Mouse (Mus musculus) stomach, embryonic 16.5 days (tissue): ENCODE data around the gene Gm44502. TPM values are rescaled to one million over a fixed set of nuclear protein-coding genes. Genes with fewer than 3 reads are reported as not detected.

ENCODE experiments used
- ATAC-seq: fragments of 200-750 bp; cut with Nextera tagmentation; 2 replicates; pipeline ENCODE4 v1.8.0; 2017; ENCODE audit warnings: moderate number of reproducible peaks, moderate TSS enrichment; ENCODE audit not compliant: insufficient read depth, low FRiP score
- H3K27ac ChIP-seq: fragments of 300-500 bp; sonication (generic); 2 replicates; pipeline ENCODE4 v1.5.1; 2014; ENCODE audit warnings: low read length
- H3K27me3 ChIP-seq: fragments of 300-500 bp; sonication (generic); 2 replicates; pipeline ENCODE4 v1.6.1; 2014; ENCODE audit warnings: low read length, control low read depth, mixed read lengths; ENCODE audit not compliant: control insufficient read depth, insufficient read depth
- H3K36me3 ChIP-seq: fragments of 300-500 bp; sonication (generic); 2 replicates; pipeline ENCODE4 v1.6.1; 2014; ENCODE audit warnings: low read length; ENCODE audit not compliant: control insufficient read depth, insufficient read depth
- H3K4me1 ChIP-seq: fragments of 300-500 bp; sonication (generic); 2 replicates; pipeline ENCODE4 v1.6.1; 2014; ENCODE audit warnings: low read length, control low read depth, mixed read lengths; ENCODE audit not compliant: control insufficient read depth, insufficient read depth
- H3K4me2 ChIP-seq: fragments of 300-500 bp; sonication (generic); 2 replicates; pipeline ENCODE4 v1.6.1; 2014; ENCODE audit warnings: low read depth, low read length, mixed read lengths
- H3K4me3 ChIP-seq: fragments of 300-500 bp; sonication (generic); replicated peaks from 2 replicates; pipeline ENCODE4 v1.5.1; 2014; ENCODE audit warnings: mild to moderate bottlenecking, low read length
- H3K9ac ChIP-seq: fragments of 300-500 bp; sonication (generic); 2 replicates; pipeline ENCODE4 v1.6.1; 2014; ENCODE audit warnings: low read length
- H3K9me3 ChIP-seq: fragments of 300-500 bp; sonication (generic); replicated peaks from 2 replicates; pipeline ENCODE4 v1.6.1; 2016; ENCODE audit warnings: low read length, control low read depth; ENCODE audit not compliant: control insufficient read depth
- WGBS: fragments of 180-500 bp; shearing (Covaris S2); extraction: QIAGEN DNeasy Blood & Tissue Kit; methylation state at CpG from one replicate; pipeline ENCODE4 v1.1.7; 2014; 5-methylcytosine and 5-hydroxymethylcytosine counted together
- polyA plus RNA-seq: library from polyadenylated mRNA; unstranded; fragments of >200 nt; fragmentation: Nextera tagmentation; extraction: Ambion mirVana; gene quantifications from 2 replicates; pipeline ENCODE4 v1.2.1, GENCODE M21; 2015

The Gm44502 gene
- polyA plus RNA-seq, 1 experiment from 2014 or later: not detected

DNA sequence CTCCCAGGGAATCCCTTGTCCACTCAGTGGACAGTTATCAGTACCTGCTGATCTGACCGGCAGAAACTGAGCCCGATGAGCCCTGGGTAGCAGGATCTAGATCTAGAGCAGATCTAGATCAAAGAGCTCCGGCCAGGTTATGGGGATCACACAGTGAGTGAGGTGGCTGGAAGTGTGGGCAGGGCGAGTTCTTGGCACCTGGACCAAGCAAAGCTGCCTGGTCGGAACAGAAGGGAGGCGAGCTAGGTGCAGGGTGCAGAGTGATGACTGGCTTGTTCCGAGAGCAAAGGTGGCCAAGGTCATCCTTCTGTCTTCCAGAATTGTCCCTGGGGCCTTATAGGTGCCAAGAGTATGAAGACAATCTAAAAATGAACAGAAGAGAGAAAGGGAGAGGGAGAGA is 30.3 kb upstream of the Gm44502 start:
- WGBS: 82% methylated on average over 7 of the region's 7 CpGs
- ATAC-seq: no peak

DNA sequence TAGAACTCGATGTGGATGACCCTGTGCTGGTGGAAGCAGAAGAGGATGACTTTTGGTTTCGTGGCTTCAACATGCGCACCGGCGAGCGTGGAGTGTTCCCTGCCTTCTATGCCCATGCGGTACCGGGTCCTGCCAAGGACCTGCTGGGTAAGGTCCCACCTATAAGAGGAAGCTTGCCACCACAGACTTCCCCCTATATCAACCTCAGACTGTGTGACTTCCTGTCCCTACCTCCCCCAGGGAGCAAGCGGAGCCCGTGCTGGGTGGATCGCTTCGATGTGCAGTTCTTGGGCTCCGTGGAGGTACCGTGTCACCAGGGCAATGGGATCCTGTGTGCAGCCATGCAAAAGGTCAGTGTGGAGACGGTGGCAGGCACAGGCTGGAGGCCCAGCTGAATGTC is 29.4 kb upstream of the Gm44502 start:
- Histone ChIP-seq H3K4me2 (no peak overlapping the region), H3K9ac (no peak overlapping the region), H3K4me3 (no peak overlapping the region), H3K27ac (no peak overlapping the region), H3K4me1 (no peaks in the 10 kb centered on the region; the same call in 1 of the 2 replicates), H3K9me3 (no peaks in the 10 kb centered on the region), H3K36me3 (no peaks in the 10 kb centered on the region), H3K27me3 (peaks cover 6% of the 10 kb centered on the region)
- no peak for ATAC-seq
- 87% methylated on average over 15 of the region's 15 CpGs for WGBS

More for the DNA sequence above, 30.3 kb upstream of the Gm44502 start:
- Histone ChIP-seq H3K27me3 (no peaks in the 10 kb centered on the region; the same call in 1 of the 2 replicates), H3K4me2 (no peak overlapping the region), H3K4me1 (no peaks in the 10 kb centered on the region), H3K9me3 (no peaks in the 10 kb centered on the region), H3K36me3 (no peaks in the 10 kb centered on the region), H3K27ac (no peak overlapping the region), H3K4me3 (no peak overlapping the region), H3K9ac (no peak overlapping the region)

DNA sequence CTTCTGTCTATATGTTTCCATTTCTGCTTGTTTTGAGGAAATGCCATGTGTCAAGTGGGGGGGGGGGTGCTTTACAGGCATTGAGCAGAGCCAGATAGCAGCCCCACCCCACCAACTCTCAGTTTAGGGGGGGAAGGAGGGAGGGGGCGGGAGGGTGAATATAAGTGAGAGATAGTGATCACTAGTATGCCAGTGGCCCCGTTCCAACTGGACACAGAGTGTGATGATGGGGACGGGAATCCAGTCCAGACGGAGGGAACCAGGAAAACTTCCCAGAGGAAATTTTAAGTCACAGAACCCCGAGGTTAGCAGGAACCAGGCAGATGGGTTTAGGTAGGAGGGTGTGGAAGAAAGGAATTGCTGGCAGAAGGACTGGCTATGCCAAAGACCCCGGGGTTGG is 26.1 kb upstream of the Gm44502 start:
- no peaks in the 10 kb centered on the region; the same call in 1 of the 2 replicates for H3K4me1 ChIP-seq
- no peaks in the 10 kb centered on the region for H3K9me3 ChIP-seq
- no peak overlapping the region for H3K9ac ChIP-seq
- no peaks in the 10 kb centered on the region for H3K36me3 ChIP-seq
- 72% methylated on average over 6 of the region's 6 CpGs for WGBS
- H3K27me3 ChIP-seq: peaks cover 11% of the 10 kb centered on the region
- no peak overlapping the region for H3K27ac ChIP-seq
- no peak for ATAC-seq
- H3K4me3 ChIP-seq: no peak overlapping the region
- H3K4me2 ChIP-seq: no peak overlapping the region

DNA sequence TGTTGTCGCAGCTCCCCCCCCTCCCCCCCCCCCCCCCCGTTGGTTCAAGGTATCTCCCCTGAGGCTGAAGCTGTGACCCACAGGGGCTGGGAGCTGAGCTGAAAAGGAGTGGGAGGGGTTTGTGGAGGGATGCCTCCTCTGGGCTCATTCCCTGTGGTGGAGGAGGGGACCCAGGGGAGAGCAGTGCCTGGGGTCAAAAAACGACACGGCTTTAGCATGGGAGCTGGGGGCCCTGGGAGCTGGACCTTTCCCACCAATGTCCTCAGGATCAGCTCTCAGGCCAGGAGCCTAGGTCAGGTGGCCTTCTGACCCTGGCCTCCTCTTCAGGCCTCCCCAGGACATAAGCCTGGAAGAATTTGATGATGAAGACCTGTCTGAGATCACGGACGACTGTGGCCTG is 25.4 kb upstream of the Gm44502 start:
- no peak overlapping the region for H3K4me2 ChIP-seq
- no peak for ATAC-seq

DNA sequence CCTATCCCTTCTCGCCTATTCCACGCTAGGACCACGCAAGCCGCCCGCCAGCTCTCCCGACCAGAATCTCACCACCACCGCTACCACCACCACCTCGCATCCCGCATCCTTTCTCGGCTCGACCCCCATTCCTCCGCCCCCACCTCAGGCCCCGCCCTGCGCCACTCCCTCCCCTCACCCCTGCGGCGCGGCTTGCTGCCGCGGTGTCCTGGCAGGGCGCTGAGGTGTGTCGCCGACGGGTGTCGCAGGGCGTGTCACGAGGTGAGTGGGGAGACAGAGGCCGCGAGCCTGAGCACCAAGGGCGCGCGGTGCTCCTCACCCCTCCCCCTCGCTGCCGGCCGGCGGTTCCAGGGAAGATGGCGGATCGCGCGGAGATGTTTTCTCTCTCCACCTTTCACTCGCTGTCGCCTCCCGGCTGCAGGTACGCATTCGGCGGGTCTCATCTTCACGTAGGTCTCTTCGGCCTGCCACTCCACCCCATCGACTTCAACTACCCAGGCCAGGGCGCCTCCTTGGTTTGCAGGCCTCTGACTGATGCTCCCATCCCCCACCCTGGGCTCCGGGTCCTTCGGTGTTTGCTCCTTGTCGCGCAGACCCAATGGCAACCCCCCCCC is 24.5 kb upstream of the Gm44502 start, which contains the start of gene Mapk8ip2:
TSS of gene Mapk8ip2 (plus strand) at position 49 of the 614 bp plus-strand sequence.
- H3K27ac ChIP-seq: no peak within 1 kb of the TSS
- H3K4me2 ChIP-seq: peak within 1 kb of the TSS; percentile 79
- 0 out of 2 replicates have a peak, but pooled peaks have one; percentile 15 for ATAC-seq
- H3K4me3 ChIP-seq: peak within 1 kb of the TSS; percentile 45
- H3K9me3 ChIP-seq: no peaks in the 10 kb centered on the region
- H3K36me3 ChIP-seq: no peaks in the 10 kb centered on the region
- H3K4me1 ChIP-seq: no peaks in the 10 kb centered on the region; the same call in 1 of the 2 replicates
- H3K9ac ChIP-seq: peak within 1 kb of the TSS; percentile 43
- 2% methylated on average over 51 of the region's 53 CpGs for WGBS
- peaks cover 11% of the 10 kb centered on the region for H3K27me3 ChIP-seq

More for the DNA sequence above, 25.4 kb upstream of the Gm44502 start:
- 31% methylated on average over 5 of the region's 6 CpGs for WGBS
- no peaks in the 10 kb centered on the region for H3K36me3 ChIP-seq
- H3K4me1 ChIP-seq: no peaks in the 10 kb centered on the region; the same call in 1 of the 2 replicates
- H3K27ac ChIP-seq: no peak overlapping the region
- no peak overlapping the region for H3K9ac ChIP-seq
- peaks cover 11% of the 10 kb centered on the region for H3K27me3 ChIP-seq
- H3K9me3 ChIP-seq: no peaks in the 10 kb centered on the region
- 0 out of 2 replicates have a peak overlapping the region, but pooled peaks have one; percentile 45 for H3K4me3 ChIP-seq

DNA sequence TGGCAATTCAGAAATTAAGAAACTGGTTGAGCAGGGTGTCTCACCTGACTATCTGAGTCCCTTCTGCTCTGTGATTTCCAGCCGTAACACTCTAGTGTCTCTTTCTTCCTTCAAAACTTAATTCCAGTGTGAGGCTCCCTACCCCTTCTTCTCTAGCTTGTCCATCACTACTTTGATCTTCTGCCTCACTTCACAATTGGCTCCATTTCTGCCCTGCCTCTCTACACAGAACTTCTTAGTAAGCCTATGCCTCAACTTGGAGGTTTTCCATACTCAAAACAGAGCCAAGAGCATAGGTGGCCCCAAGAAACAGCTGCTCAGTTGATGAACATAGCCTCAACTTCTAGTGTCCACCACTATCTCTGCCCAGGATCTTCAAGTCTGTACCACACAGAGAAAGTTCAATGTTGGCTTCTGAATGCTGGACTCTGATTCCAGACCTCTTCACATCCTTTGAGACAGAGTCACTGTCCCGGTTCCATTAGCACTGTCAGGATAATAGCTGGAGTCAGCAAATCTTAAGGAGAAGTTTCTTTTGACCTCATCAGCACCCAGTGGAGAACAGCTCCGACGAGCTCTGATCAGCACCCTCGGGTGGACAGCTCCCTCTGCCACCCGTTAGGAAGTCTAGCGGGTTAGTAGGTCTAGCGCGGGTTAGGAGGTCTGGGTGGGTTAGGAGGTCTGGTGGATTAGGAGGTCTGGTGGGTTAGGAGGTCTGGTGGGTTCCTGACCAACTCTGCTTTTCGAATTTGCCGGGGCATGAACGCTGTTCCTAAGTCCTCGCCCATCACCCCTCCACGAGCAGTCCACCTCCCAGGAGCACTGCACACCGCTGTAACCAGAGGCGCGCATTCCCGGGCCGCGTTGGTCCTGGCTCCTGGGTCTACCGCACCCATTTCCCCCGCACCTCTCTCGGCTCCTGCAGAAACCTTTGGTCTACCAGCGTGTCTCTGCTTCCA is 23.7 kb upstream of the Gm44502 start:
- H3K9me3 ChIP-seq: no peaks in the 10 kb centered on the region
- H3K27ac ChIP-seq: no peak overlapping the region
- ATAC-seq: peak; percentile 70; the same call in 1 of the 2 replicates
- no peak overlapping the region for H3K9ac ChIP-seq
- no peaks in the 10 kb centered on the region for H3K36me3 ChIP-seq
- H3K27me3 ChIP-seq: peaks cover 11% of the 10 kb centered on the region
- no peaks in the 10 kb centered on the region; the same call in 1 of the 2 replicates for H3K4me1 ChIP-seq
- H3K4me3 ChIP-seq: peak overlapping the region; percentile 45
- peak overlapping the region; percentile 79 for H3K4me2 ChIP-seq
- 6% methylated on average over 24 of the region's 24 CpGs for WGBS

DNA sequence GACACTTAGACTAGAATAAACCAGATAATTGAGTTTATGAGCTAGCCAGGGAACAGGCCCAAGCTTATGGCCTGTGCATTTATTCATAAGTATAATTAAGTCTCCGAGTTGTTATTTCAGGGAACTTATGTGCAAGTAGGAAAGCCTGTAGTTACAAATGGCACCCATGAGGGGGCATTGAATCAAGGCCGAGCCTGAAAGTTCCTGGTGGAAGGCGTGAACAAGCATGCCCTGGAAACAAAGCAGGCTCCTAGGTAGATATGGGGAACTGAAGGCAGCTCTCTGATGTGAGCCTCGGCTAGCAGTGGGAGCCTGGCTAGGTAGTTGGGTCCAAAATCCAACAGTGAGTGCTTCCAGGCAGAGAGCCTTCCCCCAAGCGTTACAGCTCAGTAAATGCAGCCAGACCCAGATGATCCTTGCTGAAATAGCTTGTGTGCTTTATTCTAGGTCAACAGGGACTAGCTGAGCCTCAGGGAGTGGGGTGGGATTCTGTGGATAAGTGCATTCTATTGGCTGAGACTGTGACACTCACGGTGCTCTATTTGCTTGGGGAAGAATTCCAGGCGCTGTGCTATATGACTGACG is 13.1 kb upstream of the Gm44502 start:
- no peaks in the 10 kb centered on the region for H3K4me1 ChIP-seq
- H3K36me3 ChIP-seq: no peaks in the 10 kb centered on the region
- no peak overlapping the region for H3K9ac ChIP-seq
- no peak overlapping the region for H3K4me2 ChIP-seq
- H3K27me3 ChIP-seq: no peaks in the 10 kb centered on the region
- 35% methylated on average over 8 of the region's 8 CpGs for WGBS
- no peak for ATAC-seq
- no peak overlapping the region for H3K27ac ChIP-seq
- H3K9me3 ChIP-seq: no peaks in the 10 kb centered on the region
- no peak overlapping the region for H3K4me3 ChIP-seq

DNA sequence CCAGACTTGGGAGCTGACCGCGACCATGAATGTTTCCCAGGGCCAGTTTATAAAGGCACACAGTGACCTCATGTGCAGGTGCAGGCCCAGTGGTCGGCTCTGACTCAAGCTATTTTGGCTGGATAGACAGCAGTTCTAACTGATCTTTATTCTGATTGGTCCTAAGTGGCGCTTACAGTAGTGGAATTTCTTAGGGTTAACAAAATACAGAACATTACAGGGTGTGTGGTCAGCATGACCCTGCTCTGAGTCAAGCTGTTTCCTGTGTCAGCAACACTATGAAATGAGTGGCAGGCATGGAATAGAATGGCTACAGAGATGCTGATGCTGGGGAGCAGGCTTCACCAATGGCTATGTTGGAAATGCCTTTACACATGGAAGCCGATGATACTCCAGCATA is 6.4 kb upstream of the Gm44502 start:
- H3K9me3 ChIP-seq: no peaks in the 10 kb centered on the region
- H3K4me1 ChIP-seq: no peaks in the 10 kb centered on the region
- no peak overlapping the region for H3K27ac ChIP-seq
- 83% methylated on average over 5 of the region's 5 CpGs for WGBS
- H3K9ac ChIP-seq: no peak overlapping the region
- H3K36me3 ChIP-seq: no peaks in the 10 kb centered on the region
- no peaks in the 10 kb centered on the region for H3K27me3 ChIP-seq
- no peak overlapping the region for H3K4me2 ChIP-seq
- no peak for ATAC-seq
- H3K4me3 ChIP-seq: no peak overlapping the region
